Mouse (Mus musculus): ENCODE data around the gene Trpc4.

- TF ChIP-seq USF1 (IDR thresholded peaks at IDR 0.05; ENCODE audit: low read depth) (no peak), POLR2AphosphoS2 (IDR thresholded peaks at IDR 0.05; ENCODE audit: insufficient read length, low read depth) (no peak), SRF (IDR thresholded peaks at IDR 0.05; ENCODE audit: control insufficient read depth, insufficient read length, low read depth) (no peak), POLR2A (IDR thresholded peaks at IDR 0.05; ENCODE audit: insufficient read length, low read depth) (no peak)
Observed at GRCm38 (mm10) chr3:54156316-54157000, 623 bp downstream of the Trpc4 start.

Data from myocyte (in vitro differentiated cells).